Mouse (Mus musculus): ENCODE measurements around the gene Nrp1. TPM values are rescaled to one million over a fixed set of nuclear protein-coding genes. Genes with fewer than 3 reads are reported as not detected.

Gene Nrp1
- polyA plus RNA-seq, 1 experiment from 2014 or later = 49.3 TPM

DNA sequence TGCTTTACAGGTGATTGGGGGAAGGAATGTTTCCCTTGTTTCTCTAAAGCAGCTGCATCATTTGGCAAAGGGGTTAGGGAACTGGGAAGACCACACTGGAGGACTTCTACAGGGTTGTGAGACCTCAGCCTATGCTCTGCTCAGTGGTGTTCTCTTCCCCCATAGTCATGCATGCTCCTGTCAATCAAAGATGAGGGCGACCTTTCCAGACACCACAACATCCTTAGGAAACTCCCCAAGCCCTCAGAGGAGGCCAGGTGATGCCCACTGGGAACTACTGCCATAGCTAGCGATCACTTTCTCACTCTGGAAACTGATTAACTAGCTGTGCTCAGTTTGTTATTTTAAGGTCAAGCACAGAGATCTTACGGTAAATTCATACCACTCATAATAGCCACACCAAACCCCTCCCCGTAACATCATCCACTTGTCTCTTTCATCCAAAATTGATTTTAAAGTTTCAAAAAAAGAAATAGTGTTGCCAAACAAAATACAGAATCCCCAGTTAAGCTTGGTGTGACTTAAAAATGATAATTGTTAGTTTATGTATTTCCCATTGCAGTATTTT, 105.7 kb downstream of the Nrp1 start:
- Histone ChIP-seq H3K27me3 (replicated peaks; ENCODE audit: control insufficient read depth, insufficient read depth, low read length) (no peaks in the 10 kb centered on the region), H3K36me3 (ENCODE audit: control insufficient read depth, insufficient read depth, low read length) (peaks cover under 1% of the 10 kb centered on the region; the same call in 1 of the 2 replicates), H3K4me2 (ENCODE audit: low read depth, low read length) (no peak overlapping the region), H3K4me3 (ENCODE audit: low read length) (no peak overlapping the region), H3K9me3 (ENCODE audit: control insufficient read depth, low read length) (no peaks in the 10 kb centered on the region), H3K9ac (ENCODE audit: low read depth, low read length) (no peak overlapping the region), H3K4me1 (ENCODE audit: control insufficient read depth, insufficient read depth, low read length) (no peaks in the 10 kb centered on the region), H3K27ac (ENCODE audit: low read length) (no peak overlapping the region)
- ATAC-seq = no peak
- WGBS = 89% methylated on average over 4 of the region's 4 CpGs

GRCm38 (mm10) chr8:128465553-128465952, 107.1 kb downstream of the Nrp1 start:
- Histone ChIP-seq H3K4me3 (ENCODE audit: low read length) (no peak overlapping the region), H3K4me2 (ENCODE audit: low read depth, low read length) (no peak overlapping the region), H3K4me1 (ENCODE audit: control insufficient read depth, insufficient read depth, low read length) (no peaks in the 10 kb centered on the region), H3K9me3 (ENCODE audit: control insufficient read depth, low read length) (no peaks in the 10 kb centered on the region), H3K36me3 (ENCODE audit: control insufficient read depth, insufficient read depth, low read length) (no peaks in the 10 kb centered on the region), H3K9ac (ENCODE audit: low read depth, low read length) (no peak overlapping the region), H3K27ac (ENCODE audit: low read length) (no peak overlapping the region), H3K27me3 (replicated peaks; ENCODE audit: control insufficient read depth, insufficient read depth, low read length) (no peaks in the 10 kb centered on the region)
- WGBS = 85% methylated on average over 2 of the region's 2 CpGs
- no peak for ATAC-seq

DNA sequence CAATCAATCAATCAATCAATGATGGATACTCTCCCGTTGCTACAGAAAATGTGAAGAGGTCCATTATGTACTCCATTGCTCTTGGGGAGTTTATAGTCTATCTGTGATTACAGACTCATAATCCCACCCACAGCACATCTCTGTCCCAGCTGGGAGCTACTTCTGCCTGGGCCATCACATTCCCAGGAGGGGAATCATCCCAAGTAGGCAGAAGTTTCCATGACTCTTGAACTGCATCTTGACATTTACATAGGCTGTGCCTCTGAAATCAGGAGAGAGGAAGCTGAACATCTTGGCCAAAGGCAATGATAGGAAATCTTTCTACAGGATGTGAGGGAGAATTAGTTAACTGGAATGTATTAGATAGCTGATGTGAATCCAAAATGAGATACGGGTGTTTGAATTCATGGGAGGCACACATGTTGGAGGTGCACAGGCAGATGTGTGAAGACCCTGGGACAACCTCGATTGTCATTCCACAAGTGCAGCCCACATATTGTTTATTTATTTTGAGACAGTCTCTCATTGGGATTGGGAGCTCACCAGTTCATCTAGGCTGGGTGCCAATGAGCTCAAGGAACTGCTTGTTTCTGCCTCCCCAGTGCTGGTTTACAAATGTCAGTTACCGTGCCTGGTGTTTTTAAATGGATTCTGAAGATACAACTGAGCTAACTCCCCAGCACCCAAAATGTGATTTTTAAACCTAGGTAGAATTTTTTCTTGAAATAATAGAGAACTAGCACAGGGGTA, 108.5 kb downstream of the Nrp1 start:
- ATAC-seq = no peak
- Histone ChIP-seq H3K9ac (ENCODE audit: low read depth, low read length) (no peak overlapping the region), H3K27ac (ENCODE audit: low read length) (no peak overlapping the region), H3K36me3 (ENCODE audit: control insufficient read depth, insufficient read depth, low read length) (no peaks in the 10 kb centered on the region), H3K9me3 (ENCODE audit: control insufficient read depth, low read length) (no peaks in the 10 kb centered on the region), H3K4me2 (ENCODE audit: low read depth, low read length) (no peak overlapping the region), H3K27me3 (replicated peaks; ENCODE audit: control insufficient read depth, insufficient read depth, low read length) (no peaks in the 10 kb centered on the region), H3K4me1 (ENCODE audit: control insufficient read depth, insufficient read depth, low read length) (no peaks in the 10 kb centered on the region), H3K4me3 (ENCODE audit: low read length) (no peak overlapping the region)
- 70% methylated on average over 4 of the region's 4 CpGs for WGBS

- Histone ChIP-seq H3K9me3 (ENCODE audit: control insufficient read depth, low read length) (no peaks in the 10 kb centered on the region), H3K4me2 (ENCODE audit: low read depth, low read length) (no peak overlapping the region), H3K36me3 (ENCODE audit: control insufficient read depth, insufficient read depth, low read length) (no peaks in the 10 kb centered on the region), H3K9ac (ENCODE audit: low read depth, low read length) (no peak overlapping the region), H3K27me3 (replicated peaks; ENCODE audit: control insufficient read depth, insufficient read depth, low read length) (no peaks in the 10 kb centered on the region), H3K4me1 (ENCODE audit: control insufficient read depth, insufficient read depth, low read length) (no peaks in the 10 kb centered on the region), H3K27ac (ENCODE audit: low read length) (no peak overlapping the region), H3K4me3 (ENCODE audit: low read length) (no peak overlapping the region)
- WGBS = 70% methylated on average over 2 of the region's 2 CpGs
- ATAC-seq = no peak
Observed at GRCm38 (mm10) chr8:128470097-128470496, 111.7 kb downstream of the Nrp1 start.

DNA sequence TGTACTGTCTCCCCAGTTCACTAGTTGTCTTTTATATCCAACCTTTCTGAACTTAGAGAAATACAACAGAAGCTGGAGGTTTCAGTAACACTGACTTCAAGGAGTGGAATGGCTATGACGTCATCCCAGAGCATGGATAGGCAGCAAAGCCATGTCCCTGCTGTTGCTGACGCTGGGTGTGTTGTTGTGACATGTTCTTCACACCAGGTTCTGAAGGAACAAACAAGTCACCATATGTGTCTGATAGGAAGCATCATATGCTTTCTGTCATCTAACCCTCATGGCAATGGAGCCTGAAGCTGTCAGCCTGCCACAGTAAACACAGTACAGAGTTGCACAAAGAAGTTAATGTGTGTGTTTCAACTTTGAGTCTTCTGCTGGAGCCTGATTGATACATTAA, 112.8 kb downstream of the Nrp1 start:
- no peak overlapping the region for H3K4me2 ChIP-seq (ENCODE audit: low read depth, low read length)
- no peak overlapping the region for H3K9ac ChIP-seq (ENCODE audit: low read depth, low read length)
- H3K9me3 ChIP-seq (ENCODE audit: control insufficient read depth, low read length) = no peaks in the 10 kb centered on the region
- ATAC-seq = no peak
- no peak overlapping the region for H3K4me3 ChIP-seq (ENCODE audit: low read length)
- WGBS = 90% methylated on average over 2 of the region's 2 CpGs
- H3K36me3 ChIP-seq (ENCODE audit: control insufficient read depth, insufficient read depth, low read length) = no peaks in the 10 kb centered on the region
- no peak overlapping the region for H3K27ac ChIP-seq (ENCODE audit: low read length)
- H3K27me3 ChIP-seq (replicated peaks; ENCODE audit: control insufficient read depth, insufficient read depth, low read length) = no peaks in the 10 kb centered on the region
- no peaks in the 10 kb centered on the region for H3K4me1 ChIP-seq (ENCODE audit: control insufficient read depth, insufficient read depth, low read length)

- ATAC-seq = no peak
- H3K27ac ChIP-seq (ENCODE audit: low read length) = no peak overlapping the region
- H3K27me3 ChIP-seq (replicated peaks; ENCODE audit: control insufficient read depth, insufficient read depth, low read length) = no peaks in the 10 kb centered on the region
- no peaks in the 10 kb centered on the region for H3K9me3 ChIP-seq (ENCODE audit: control insufficient read depth, low read length)
- H3K36me3 ChIP-seq (ENCODE audit: control insufficient read depth, insufficient read depth, low read length) = no peaks in the 10 kb centered on the region
- no peak overlapping the region for H3K4me3 ChIP-seq (ENCODE audit: low read length)
- 95% methylated on average over 2 of the region's 2 CpGs for WGBS
- H3K9ac ChIP-seq (ENCODE audit: low read depth, low read length) = no peak overlapping the region
- no peak overlapping the region for H3K4me2 ChIP-seq (ENCODE audit: low read depth, low read length)
- no peaks in the 10 kb centered on the region for H3K4me1 ChIP-seq (ENCODE audit: control insufficient read depth, insufficient read depth, low read length)
Observed at GRCm38 (mm10) chr8:128472871-128473270, 114.5 kb downstream of the Nrp1 start.

DNA sequence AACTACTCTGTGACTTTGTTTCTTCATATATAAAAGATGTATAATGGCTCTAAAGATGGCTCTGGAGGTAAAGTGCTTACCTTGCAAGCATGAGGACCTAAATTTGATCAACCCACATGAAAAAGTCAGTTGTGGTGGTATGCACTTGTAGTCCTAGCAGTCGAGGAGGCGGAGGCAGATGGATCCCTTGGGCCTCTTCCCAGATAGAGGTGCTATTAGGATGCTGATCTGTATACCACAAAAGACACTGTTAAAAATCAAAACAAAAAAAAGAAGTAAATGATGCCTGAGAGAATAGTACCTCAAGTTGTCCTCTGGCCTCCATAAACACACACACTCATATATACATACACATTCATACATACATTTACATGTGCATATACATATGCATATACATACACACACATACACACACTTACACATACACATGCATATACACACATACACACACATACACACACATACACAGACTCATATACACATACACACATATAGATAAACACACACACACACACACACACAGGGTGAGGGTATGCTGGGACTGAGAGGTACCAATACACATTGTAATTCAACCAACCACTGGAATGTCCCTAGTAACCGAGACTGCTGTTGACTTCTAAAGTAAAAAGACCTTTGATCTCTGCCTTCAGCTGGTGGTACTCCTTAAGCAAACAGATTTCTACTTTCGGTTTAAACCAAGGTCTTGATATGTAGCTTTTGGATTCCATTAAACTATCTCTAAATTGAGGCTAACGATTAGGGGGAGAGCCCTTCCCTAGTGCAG, 115.2 kb downstream of the Nrp1 start:
- Histone ChIP-seq H3K9ac (ENCODE audit: low read depth, low read length) (no peak overlapping the region), H3K9me3 (ENCODE audit: control insufficient read depth, low read length) (no peaks in the 10 kb centered on the region), H3K27me3 (replicated peaks; ENCODE audit: control insufficient read depth, insufficient read depth, low read length) (no peaks in the 10 kb centered on the region), H3K4me2 (ENCODE audit: low read depth, low read length) (no peak overlapping the region), H3K36me3 (ENCODE audit: control insufficient read depth, insufficient read depth, low read length) (no peaks in the 10 kb centered on the region), H3K4me3 (ENCODE audit: low read length) (no peak overlapping the region), H3K27ac (ENCODE audit: low read length) (no peak overlapping the region), H3K4me1 (ENCODE audit: control insufficient read depth, insufficient read depth, low read length) (no peaks in the 10 kb centered on the region)
- WGBS = 60% methylated on average over 5 of the region's 5 CpGs
- peak; percentile 87 for ATAC-seq

DNA sequence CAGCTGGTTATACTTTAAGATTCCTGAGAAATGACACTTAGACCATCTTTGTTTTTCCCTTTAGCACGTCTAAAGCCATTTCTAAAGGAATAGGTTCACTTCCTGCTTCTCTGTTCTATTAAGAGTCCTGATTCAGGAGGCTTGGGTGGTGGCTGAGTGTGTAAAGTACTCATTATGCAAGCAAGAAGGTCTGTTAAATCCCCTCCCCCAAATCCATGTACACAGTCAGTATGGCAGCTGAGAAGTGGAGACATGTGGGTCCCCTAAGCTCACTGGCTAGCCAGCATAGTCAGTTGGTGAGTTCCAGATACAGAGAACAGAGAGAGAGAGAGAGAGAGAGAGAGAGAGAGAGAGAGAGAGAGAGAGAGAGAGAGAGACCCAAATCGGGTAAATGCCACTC, 116.2 kb downstream of the Nrp1 start:
- H3K36me3 ChIP-seq (ENCODE audit: control insufficient read depth, insufficient read depth, low read length) = no peaks in the 10 kb centered on the region
- H3K27ac ChIP-seq (ENCODE audit: low read length) = no peak overlapping the region
- H3K9me3 ChIP-seq (ENCODE audit: control insufficient read depth, low read length) = no peaks in the 10 kb centered on the region
- H3K4me2 ChIP-seq (ENCODE audit: low read depth, low read length) = no peak overlapping the region
- no peak overlapping the region for H3K4me3 ChIP-seq (ENCODE audit: low read length)
- 0 out of 2 replicates have a peak, but pooled peaks have one; percentile 16 for ATAC-seq
- H3K27me3 ChIP-seq (replicated peaks; ENCODE audit: control insufficient read depth, insufficient read depth, low read length) = no peaks in the 10 kb centered on the region
- H3K4me1 ChIP-seq (ENCODE audit: control insufficient read depth, insufficient read depth, low read length) = no peaks in the 10 kb centered on the region
- 45% methylated on average over 2 of the region's 2 CpGs for WGBS
- no peak overlapping the region for H3K9ac ChIP-seq (ENCODE audit: low read depth, low read length)

- Histone ChIP-seq H3K9ac (ENCODE audit: low read depth, low read length) (no peak overlapping the region), H3K27ac (ENCODE audit: low read length) (no peak overlapping the region), H3K4me2 (ENCODE audit: low read depth, low read length) (no peak overlapping the region), H3K4me1 (ENCODE audit: control insufficient read depth, insufficient read depth, low read length) (no peaks in the 10 kb centered on the region), H3K36me3 (ENCODE audit: control insufficient read depth, insufficient read depth, low read length) (no peaks in the 10 kb centered on the region), H3K27me3 (replicated peaks; ENCODE audit: control insufficient read depth, insufficient read depth, low read length) (no peaks in the 10 kb centered on the region), H3K9me3 (ENCODE audit: control insufficient read depth, low read length) (no peaks in the 10 kb centered on the region), H3K4me3 (ENCODE audit: low read length) (no peak overlapping the region)
- 70% methylated on average over 1 of the region's 1 CpGs for WGBS
- ATAC-seq = no peak
Observed at GRCm38 (mm10) chr8:128476206-128476605, 117.8 kb downstream of the Nrp1 start.

Measured in intestine, embryonic 16.5 days (tissue).